Mouse (Mus musculus) MEL (cell line): ENCODE results near the gene Prkag1. TPM values are rescaled to one million over a fixed set of nuclear protein-coding genes. Genes with fewer than 3 reads are reported as not detected.

Experiments
- DNase-seq: peaks from one replicate; pipeline ENCODE4 v3.0.0; 2011; ENCODE audit warnings: low read depth, low spot score
- H3K27ac ChIP-seq: 2 replicates; pipeline ENCODE4 v1.5.1; 2012; ENCODE audit warnings: low read depth, mild to moderate bottlenecking, control low read depth, low read length, moderate library complexity; ENCODE audit not compliant: control insufficient read depth
- H3K27me3 ChIP-seq, 2 experiments: fragments of 150-350 bp in 1 of 2; sonication (generic) in 1 of 2; 2 replicates each; pipeline ENCODE4 v1.6.1; 2012; ENCODE audit warnings: low read length in 2 of 2, mild to moderate bottlenecking in 2 of 2, improper control_type of control experiment in 1 of 2, moderate library complexity in 1 of 2; ENCODE audit not compliant: insufficient read depth in 2 of 2, control insufficient read depth in 1 of 2
- H3K36me3 ChIP-seq, 2 experiments: 2 replicates each; pipeline ENCODE4 v1.6.1; 2012 to 2014; ENCODE audit warnings: low read length in 2 of 2, improper control_type of control experiment in 1 of 2, inconsistent platforms in 1 of 2, mild to moderate bottlenecking in 1 of 2; ENCODE audit not compliant: insufficient read depth in 2 of 2, control insufficient read depth in 1 of 2
- H3K4me1 ChIP-seq, 2 experiments: fragments of 150-350 bp in 1 of 2; sonication (generic) in 1 of 2; 2 replicates each; pipeline ENCODE4 v1.6.1; 2012; ENCODE audit warnings: low read length in 2 of 2, improper control_type of control experiment in 1 of 2, mild to moderate bottlenecking in 1 of 2; ENCODE audit not compliant: insufficient read depth in 2 of 2, control insufficient read depth in 1 of 2
- H3K4me3 ChIP-seq, 2 experiments: fragments of 150-350 bp in 1 of 2; sonication (generic) in 1 of 2; 2 replicates each; pipeline ENCODE4 v1.5.1; 2012; ENCODE audit warnings: low read depth in 2 of 2, low read length in 2 of 2, mild to moderate bottlenecking in 2 of 2, moderate library complexity in 2 of 2, control low read depth in 1 of 2, improper control_type of control experiment in 1 of 2; ENCODE audit not compliant: control insufficient read depth in 1 of 2, insufficient read depth in 1 of 2
- H3K79me2 ChIP-seq: 2 replicates; pipeline ENCODE4 v1.6.1; 2012; ENCODE audit warnings: mild to moderate bottlenecking, low read length, moderate library complexity; ENCODE audit not compliant: control insufficient read depth, poor library complexity, insufficient read depth
- H3K9ac ChIP-seq: 2 replicates; pipeline ENCODE4 v1.6.1; 2012; ENCODE audit warnings: low read depth, mild to moderate bottlenecking, control low read depth, low read length, moderate library complexity; ENCODE audit not compliant: control insufficient read depth, poor library complexity, severe bottlenecking
- H3K9me3 ChIP-seq: fragments of 150-350 bp; sonication (generic); replicated peaks from 2 replicates; pipeline ENCODE4 v1.6.1; 2012; ENCODE audit warnings: mild to moderate bottlenecking, low read length, improper control_type of control experiment, moderate library complexity; ENCODE audit not compliant: insufficient read depth
- CHD1 ChIP-seq: IDR thresholded peaks from 2 replicates; pipeline ENCODE4 v1.6.1; 2012; ENCODE audit warnings: low read depth, mild to moderate bottlenecking, inconsistent platforms, low read length, improper control_type of control experiment
- CHD2 ChIP-seq: IDR thresholded peaks from 2 replicates; pipeline ENCODE4 v1.6.1; 2011; ENCODE audit warnings: low read length, improper control_type of control experiment
- CTCF ChIP-seq, 3 experiments: IDR thresholded peaks in 2 of 3; conservative IDR thresholded peaks in 1 of 3; 2 replicates each; pipeline ENCODE4 v1.5.1; 2011 to 2012; ENCODE audit warnings: low read length in 3 of 3, low read depth in 2 of 3, mild to moderate bottlenecking in 2 of 3, improper control_type of control experiment in 1 of 3, inconsistent platforms in 1 of 3, mixed read lengths in 1 of 3, moderate library complexity in 1 of 3; ENCODE audit not compliant: control insufficient read depth in 1 of 3, insufficient read depth in 1 of 3, poor library complexity in 1 of 3, severe bottlenecking in 1 of 3
- E2F4 ChIP-seq: IDR thresholded peaks from 2 replicates; pipeline ENCODE4 v1.6.1; 2011; ENCODE audit warnings: low read depth, low read length, improper control_type of control experiment, borderline replicate concordance
- ELF1 ChIP-seq: IDR thresholded peaks from 2 replicates; pipeline ENCODE4 v1.6.1; 2014; ENCODE audit warnings: low read depth, mild to moderate bottlenecking, inconsistent platforms, low read length, improper control_type of control experiment, moderate library complexity
- ETS1 ChIP-seq: IDR thresholded peaks from 2 replicates; pipeline ENCODE4 v1.6.1; 2012; ENCODE audit warnings: low read depth, mild to moderate bottlenecking, inconsistent platforms, low read length, improper control_type of control experiment, moderate library complexity
- GABPA ChIP-seq: IDR thresholded peaks from 2 replicates; pipeline ENCODE4 v1.6.1; 2012; ENCODE audit warnings: low read depth, mild to moderate bottlenecking, inconsistent platforms, low read length, improper control_type of control experiment, moderate library complexity
- HCFC1 ChIP-seq: IDR thresholded peaks from 2 replicates; pipeline ENCODE4 v1.6.1; 2012; ENCODE audit warnings: low read depth, mild to moderate bottlenecking, inconsistent platforms, low read length, improper control_type of control experiment, moderate library complexity
- JUND ChIP-seq: IDR thresholded peaks from 2 replicates; pipeline ENCODE4 v1.6.1; 2011; ENCODE audit warnings: low read depth, mild to moderate bottlenecking, improper control_type of control experiment, low read length
- MAFK ChIP-seq: IDR thresholded peaks from 2 replicates; pipeline ENCODE4 v1.6.1; 2011; ENCODE audit warnings: low read depth, mild to moderate bottlenecking, low read length, improper control_type of control experiment, borderline replicate concordance
- MAX ChIP-seq: IDR thresholded peaks from 2 replicates; pipeline ENCODE4 v1.6.1; 2011; ENCODE audit warnings: low read length, improper control_type of control experiment
- MAZ ChIP-seq: IDR thresholded peaks from 2 replicates; pipeline ENCODE4 v1.6.1; 2012; ENCODE audit warnings: low read depth, mild to moderate bottlenecking, inconsistent platforms, low read length, improper control_type of control experiment
- MEF2A ChIP-seq: IDR thresholded peaks from 2 replicates; pipeline ENCODE4 v1.6.1; 2014; ENCODE audit warnings: low read depth, mild to moderate bottlenecking, inconsistent platforms, low read length, improper control_type of control experiment; ENCODE audit not compliant: poor library complexity, insufficient replicate concordance, severe bottlenecking; ENCODE audit errors: extremely low read depth
- MYB ChIP-seq: IDR thresholded peaks from 2 replicates; pipeline ENCODE4 v1.6.1; 2011; ENCODE audit warnings: mild to moderate bottlenecking, low read depth, low read length, improper control_type of control experiment
- MYC ChIP-seq: IDR thresholded peaks from 2 replicates; pipeline ENCODE4 v1.6.1; 2011; ENCODE audit warnings: low read depth, mild to moderate bottlenecking, low read length, improper control_type of control experiment, moderate library complexity
- NELFE ChIP-seq: IDR thresholded peaks from 2 replicates; pipeline ENCODE4 v1.6.1; 2011; ENCODE audit warnings: low read depth, low read length, improper control_type of control experiment
- POLR2AphosphoS5 ChIP-seq: IDR thresholded peaks from 2 replicates; pipeline ENCODE4 v1.6.1; 2012; ENCODE audit warnings: low read depth, borderline replicate concordance, mild to moderate bottlenecking, inconsistent platforms, low read length, moderate library complexity, mixed read lengths
- RAD21 ChIP-seq: IDR thresholded peaks from 2 replicates; pipeline ENCODE4 v1.6.1; 2011; ENCODE audit warnings: mild to moderate bottlenecking, low read depth, low read length, improper control_type of control experiment
- RCOR1 ChIP-seq: IDR thresholded peaks from 2 replicates; pipeline ENCODE4 v1.6.1; 2012; ENCODE audit warnings: low read depth, mild to moderate bottlenecking, inconsistent platforms, low read length, improper control_type of control experiment
- SIN3A ChIP-seq: IDR thresholded peaks from 2 replicates; pipeline ENCODE4 v1.6.1; 2012; ENCODE audit warnings: low read length, improper control_type of control experiment, inconsistent platforms
- SMC3 ChIP-seq: IDR thresholded peaks from 2 replicates; pipeline ENCODE4 v1.6.1; 2011; ENCODE audit warnings: low read depth, low read length, improper control_type of control experiment
- TAL1 ChIP-seq: IDR thresholded peaks from 2 replicates; pipeline ENCODE4 v1.6.1; 2012; ENCODE audit warnings: mild to moderate bottlenecking, inconsistent platforms, low read length, moderate library complexity, mixed read lengths
- TBP ChIP-seq: IDR thresholded peaks from 2 replicates; pipeline ENCODE4 v1.8.0; 2011; ENCODE audit warnings: low read depth, low read length, improper control_type of control experiment
- TCF12 ChIP-seq: IDR thresholded peaks from 2 replicates; pipeline ENCODE4 v1.6.1; 2014; ENCODE audit warnings: low read depth, mild to moderate bottlenecking, inconsistent platforms, low read length, improper control_type of control experiment, moderate library complexity
- UBTF ChIP-seq: IDR thresholded peaks from 2 replicates; pipeline ENCODE4 v1.6.1; 2012; ENCODE audit warnings: low read depth, mild to moderate bottlenecking, inconsistent platforms, low read length, improper control_type of control experiment, moderate library complexity, borderline replicate concordance; ENCODE audit not compliant: insufficient read depth
- USF1 ChIP-seq: IDR thresholded peaks from 2 replicates; pipeline ENCODE4 v1.6.1; 2014; ENCODE audit warnings: low read depth, mild to moderate bottlenecking, inconsistent platforms, low read length, improper control_type of control experiment, moderate library complexity
- USF2 ChIP-seq, 2 experiments: IDR thresholded peaks; 2 replicates each; pipeline ENCODE4 v1.6.1; 2011 to 2012; ENCODE audit warnings: improper control_type of control experiment in 2 of 2, low read length in 2 of 2, borderline replicate concordance in 1 of 2, inconsistent platforms in 1 of 2, low read depth in 1 of 2, mild to moderate bottlenecking in 1 of 2; ENCODE audit not compliant: insufficient read depth in 1 of 2
- ZKSCAN1 ChIP-seq: IDR thresholded peaks from 2 replicates; pipeline ENCODE4 v1.6.1; 2012; ENCODE audit warnings: low read depth, mild to moderate bottlenecking, inconsistent platforms, low read length, improper control_type of control experiment, moderate library complexity
- ZMIZ1 ChIP-seq: IDR thresholded peaks from 2 replicates; pipeline ENCODE4 v1.6.1; 2012; ENCODE audit warnings: low read depth, mild to moderate bottlenecking, inconsistent platforms, low read length, improper control_type of control experiment, moderate library complexity
- polyA plus RNA-seq, 2 experiments: library from polyadenylated mRNA; stranded (reverse) in 1 of 2; unstranded in 1 of 2; fragments of >175 nt in 1 of 2; fragments of >200 nt in 1 of 2; gene quantifications; 2 replicates each; pipeline versions ENCODE4 v1.2.1 to v1.2.4; 2012; ENCODE audit warnings: low replicate concordance in 2 of 2, low read depth in 1 of 2; ENCODE audit not compliant: insufficient read length in 2 of 2, insufficient read depth in 1 of 2, missing spikeins in 1 of 2
- total RNA-seq: library from RNA; depleted of rRNA; stranded (reverse); fragments of 300-350 nt; gene quantifications from 2 replicates; pipeline ENCODE4 v1.2.3, GENCODE M21; 2012

The Prkag1 gene
- total and polyA plus RNA-seq, 3 experiments: 122 to 348 (median 141) TPM

- TF ChIP-seq NELFE (no peak), ELF1 (no peak), CHD1 (no peak), RCOR1 (no peak), GABPA (no peak), ZMIZ1 (no peak), SMC3 (no peak), USF2 (IDR thresholded peaks at IDR 0.05; ENCODE audit: borderline replicate concordance in 1 of 2, insufficient read depth in 1 of 2, low read depth in 1 of 2, low read length in 2 of 2) (no peak), MAZ (no peak), MAFK (no peak), JUND (no peak), SIN3A (no peak)
- Histone ChIP-seq H3K36me3 (peaks cover 0 to 10% of the 10 kb centered on the region in 2 experiments; a peak in 2 of 4 replicates), H3K9me3 (no peaks in the 10 kb centered on the region), H3K4me3 (no peak overlapping the region), H3K79me2 (no peaks in the 10 kb centered on the region; the same call in 1 of the 2 replicates), H3K4me1 (peaks cover 0 to 1% of the 10 kb centered on the region in 2 experiments; a peak in 1 of 4 replicates), H3K9ac (no peak overlapping the region), H3K27ac (no peak overlapping the region), H3K27me3 (no peaks in the 10 kb centered on the region)
- no peak for DNase-seq
Observed at GRCm38 (mm10) chr15:98774096-98774495, 57.2 kb downstream of the Prkag1 start.

GRCm38 (mm10) chr15:98772511-98773211 lies 58.7 kb downstream of the Prkag1 start:
- Histone ChIP-seq H3K27ac (peak overlapping the region; percentile 79), H3K36me3 (peaks cover 0 to 10% of the 10 kb centered on the region in 2 experiments; a peak in 2 of 4 replicates), H3K79me2 (no peaks in the 10 kb centered on the region; the same call in 1 of the 2 replicates), H3K9me3 (no peaks in the 10 kb centered on the region), H3K4me3 (peak overlapping the region; percentile 67 to 72), H3K4me1 (peaks cover 0 to 1% of the 10 kb centered on the region in 2 experiments; a peak in 1 of 4 replicates), H3K9ac (peak overlapping the region; percentile 76), H3K27me3 (no peaks in the 10 kb centered on the region)
- peak; percentile 93 for DNase-seq
- TF ChIP-seq POLR2AphosphoS5: no peak; the same call in 1 of the 2 replicates
- no peak for TF ChIP-seq ZKSCAN1
- no peak for TF ChIP-seq CTCF (IDR thresholded peaks at IDR 0.05 in 2 of 3, conservative IDR thresholded peaks at IDR 0.05 in 1 of 3; ENCODE audit: control insufficient read depth in 1 of 3, insufficient read depth in 1 of 3, low read depth in 2 of 3, low read length in 3 of 3, poor library complexity in 1 of 3, severe bottlenecking in 1 of 3)
- peak; percentile 75 for TF ChIP-seq TBP
- peak; percentile 86 for TF ChIP-seq SIN3A
- peak; percentile 47 for TF ChIP-seq MYC
- TF ChIP-seq CHD2: no peak
- peak; percentile 24; the same call in 1 of the 2 replicates for TF ChIP-seq MEF2A
- TF ChIP-seq CHD1: peak; percentile 61; the same call in 1 of the 2 replicates
- peak; percentile 19; the same call in 1 of the 2 replicates for TF ChIP-seq MAZ
- TF ChIP-seq HCFC1: peak; percentile 72
- peak; percentile 50 for TF ChIP-seq MAX
- no peak for TF ChIP-seq E2F4
- TF ChIP-seq UBTF: 0 out of 2 replicates have a peak, but pooled peaks have one; percentile 69
- 0 out of 2 replicates have a peak, but pooled peaks have one; percentile 15 for TF ChIP-seq USF1
- peak; percentile 48; the same call in 1 of the 2 replicates for TF ChIP-seq ETS1
- peak; percentile 62; the same call in 1 of the 2 replicates for TF ChIP-seq ZMIZ1
- no peak for TF ChIP-seq TAL1
- peak; percentile 15; the same call in 1 of the 2 replicates for TF ChIP-seq TCF12
- TF ChIP-seq NELFE: peak; percentile 67
- peak; percentile 64 for TF ChIP-seq MYB
- no peak for TF ChIP-seq SMC3
- TF ChIP-seq RAD21: no peak
